Mouse (Mus musculus): ENCODE results near the gene Napepld.
"Not testable (repeated sequence)": the region's sequence is repeated elsewhere in the genome, so short reads cannot be mapped to it uniquely, and the experiment has no call there.

Napepld gene

GRCm38 (mm10) chr5:21706546-21706945 lies 5.3 kb upstream of the Napepld start:
- DNase-seq (ENCODE audit: low read depth, low spot score), result no peak

- DNase-seq (ENCODE audit: low read depth, low spot score), result no peak
Measured at GRCm38 (mm10) chr5:21703708-21704107, 2.5 kb upstream of the Napepld start.

GRCm38 (mm10) chr5:21702873-21703475 lies 1.8 kb upstream of the Napepld start:
- no peak for DNase-seq (ENCODE audit: low read depth, low spot score)

- DNase-seq (ENCODE audit: low read depth, low spot score), result no peak
Measured at GRCm38 (mm10) chr5:21702009-21702364, 791 bp upstream of the Napepld start.

- no peak for DNase-seq (ENCODE audit: low read depth, low spot score)
Measured at GRCm38 (mm10) chr5:21700934-21701333, 262 bp downstream of the Napepld start.

- no peak for DNase-seq (ENCODE audit: low read depth, low spot score)
Measured at GRCm38 (mm10) chr5:21700272-21700821, 849 bp downstream of the Napepld start.

- not testable (repeated sequence) for DNase-seq (ENCODE audit: low read depth, low spot score)
Measured at GRCm38 (mm10) chr5:21699555-21699954, 1.6 kb downstream of the Napepld start.

GRCm38 (mm10) chr5:21694854-21695490 lies 6.2 kb downstream of the Napepld start:
- DNase-seq (ENCODE audit: low read depth, low spot score), result no peak

- DNase-seq (ENCODE audit: low read depth, low spot score), result no peak
Measured at GRCm38 (mm10) chr5:21693372-21693870, 7.8 kb downstream of the Napepld start.

GRCm38 (mm10) chr5:21692230-21692629 lies 9.0 kb downstream of the Napepld start:
- DNase-seq (ENCODE audit: low read depth, low spot score), result no peak

GRCm38 (mm10) chr5:21687042-21687441 lies 14.2 kb downstream of the Napepld start:
- no peak for DNase-seq (ENCODE audit: low read depth, low spot score)

- no peak for DNase-seq (ENCODE audit: low read depth, low spot score)
Measured at GRCm38 (mm10) chr5:21685001-21685400, 16.2 kb downstream of the Napepld start.

GRCm38 (mm10) chr5:21683811-21684210 lies 17.4 kb downstream of the Napepld start:
- no peak for DNase-seq (ENCODE audit: low read depth, low spot score)

GRCm38 (mm10) chr5:21680940-21681339 lies 20.3 kb downstream of the Napepld start:
- DNase-seq (ENCODE audit: low read depth, low spot score), result no peak

GRCm38 (mm10) chr5:21680029-21680428 lies 21.2 kb downstream of the Napepld start:
- no peak for DNase-seq (ENCODE audit: low read depth, low spot score)

GRCm38 (mm10) chr5:21678363-21678762 lies 22.8 kb downstream of the Napepld start:
- DNase-seq (ENCODE audit: low read depth, low spot score), result no peak

GRCm38 (mm10) chr5:21677939-21678338 lies 23.3 kb downstream of the Napepld start:
- no peak for DNase-seq (ENCODE audit: low read depth, low spot score)

- no peak for DNase-seq (ENCODE audit: low read depth, low spot score)
Measured at GRCm38 (mm10) chr5:21675494-21675893, 25.7 kb downstream of the Napepld start.

GRCm38 (mm10) chr5:21675019-21675418 lies 26.2 kb downstream of the Napepld start:
- no peak for DNase-seq (ENCODE audit: low read depth, low spot score)

GRCm38 (mm10) chr5:21673742-21674141 lies 27.5 kb downstream of the Napepld start:
- no peak for DNase-seq (ENCODE audit: low read depth, low spot score)

GRCm38 (mm10) chr5:21672812-21673635 lies 28.2 kb downstream of the Napepld start:
- no peak for DNase-seq (ENCODE audit: low read depth, low spot score)

- no peak for DNase-seq (ENCODE audit: low read depth, low spot score)
Measured at GRCm38 (mm10) chr5:21669307-21669706, 31.9 kb downstream of the Napepld start.

Data from brain, embryonic 18.5 days (tissue).